Mouse (Mus musculus) embryonic facial prominence, embryonic 14.5 days (tissue): Measurements from ENCODE around the gene Scyl1. TPM values are rescaled to one million over a fixed set of nuclear protein-coding genes. Genes with fewer than 3 reads are reported as not detected.
A peak's percentile ranks its signal among the peaks of the same experiment; 100 is the strongest.

ENCODE experiments used
- ATAC-seq: fragments of 200-750 bp; cut with Nextera tagmentation; 2 replicates; pipeline ENCODE4 v1.8.0; 2017; ENCODE audit warnings: low read depth, moderate number of reproducible peaks, moderate TSS enrichment
- DNase-seq: peaks from one replicate; pipeline ENCODE4 v3.0.0-alpha.2; 2015; ENCODE audit warnings: low spot score
- H3K27ac ChIP-seq: fragments of 300-500 bp; sonication (generic); replicated peaks from 2 replicates; pipeline ENCODE4 v1.5.1; 2014; ENCODE audit warnings: low read depth, mild to moderate bottlenecking, low read length, moderate library complexity
- H3K27me3 ChIP-seq: fragments of 300-500 bp; sonication (generic); replicated peaks from 2 replicates; pipeline ENCODE4 v1.6.1; 2014; ENCODE audit warnings: low read length; ENCODE audit not compliant: control insufficient read depth, insufficient read depth
- H3K36me3 ChIP-seq: fragments of 300-500 bp; sonication (generic); 2 replicates; pipeline ENCODE4 v1.6.1; 2014; ENCODE audit warnings: low read length, mixed read lengths; ENCODE audit not compliant: control insufficient read depth, insufficient read depth
- H3K4me1 ChIP-seq: fragments of 300-500 bp; sonication (generic); 2 replicates; pipeline ENCODE4 v1.6.1; 2014; ENCODE audit warnings: antibody characterized with exemption, low read length; ENCODE audit not compliant: control insufficient read depth, insufficient read depth
- H3K4me2 ChIP-seq: fragments of 300-500 bp; sonication (generic); 2 replicates; pipeline ENCODE4 v1.6.1; 2014; ENCODE audit warnings: low read depth, mild to moderate bottlenecking, low read length, moderate library complexity, mixed read lengths
- H3K4me3 ChIP-seq: fragments of 300-500 bp; sonication (generic); 2 replicates; pipeline ENCODE4 v1.5.1; 2014; ENCODE audit warnings: low read depth, mild to moderate bottlenecking, low read length
- H3K9ac ChIP-seq: fragments of 300-500 bp; sonication (generic); 2 replicates; pipeline ENCODE4 v1.6.1; 2014; ENCODE audit warnings: low read depth, mild to moderate bottlenecking, low read length, moderate library complexity, mixed read lengths
- H3K9me3 ChIP-seq: fragments of 300-500 bp; sonication (generic); 2 replicates; pipeline ENCODE4 v1.6.1; 2016; ENCODE audit warnings: low read length; ENCODE audit not compliant: control insufficient read depth
- WGBS: fragments of 180-500 bp; shearing (Covaris S2); extraction: QIAGEN DNeasy Blood & Tissue Kit; methylation state at CpG from one replicate; pipeline ENCODE4 v1.1.7; 2014; 5-methylcytosine and 5-hydroxymethylcytosine counted together
- polyA plus RNA-seq: library from polyadenylated mRNA; unstranded; fragments of >200 nt; fragmentation: Nextera tagmentation; extraction: Ambion mirVana; gene quantifications from 2 replicates; pipeline ENCODE4 v1.2.1, GENCODE M21; 2014

The Scyl1 gene
- polyA plus RNA-seq, 1 experiment from 2014 or later = 79.8 TPM

- Histone ChIP-seq H3K27ac (no peak overlapping the region), H3K27me3 (peaks cover 41% of the 10 kb centered on the region), H3K36me3 (peaks cover 21% of the 10 kb centered on the region; the same call in 1 of the 2 replicates), H3K4me2 (no peak overlapping the region), H3K4me1 (peaks cover 28% of the 10 kb centered on the region), H3K9ac (no peak overlapping the region), H3K9me3 (no peaks in the 10 kb centered on the region), H3K4me3 (no peak overlapping the region)
- WGBS = 41% methylated on average over 12 of the region's 12 CpGs
- DNase-seq (no peak), ATAC-seq (no peak)
Measured at GRCm38 (mm10) chr19:5746907-5747363, 24.3 kb downstream of the Scyl1 start.

GRCm38 (mm10) chr19:5745756-5746710 is 25.2 kb downstream of the Scyl1 start:
- Histone ChIP-seq H3K27me3 (peaks cover 36% of the 10 kb centered on the region), H3K36me3 (peaks cover 13% of the 10 kb centered on the region; the same call in 1 of the 2 replicates), H3K4me1 (peaks cover 32% of the 10 kb centered on the region), H3K9me3 (no peaks in the 10 kb centered on the region), H3K4me2 (peak overlapping the region; percentile 53), H3K9ac (peak overlapping the region; percentile 48), H3K4me3 (peak overlapping the region; percentile 23), H3K27ac (no peak overlapping the region)
- ATAC-seq = no peak
- no peak for DNase-seq
- WGBS = 8% methylated on average over 20 of the region's 36 CpGs

GRCm38 (mm10) chr19:5743576-5743975 is 27.6 kb downstream of the Scyl1 start:
- DNase-seq (no peak), ATAC-seq (no peak)
- Histone ChIP-seq H3K4me2 (peak overlapping the region; percentile 91), H3K9me3 (no peaks in the 10 kb centered on the region), H3K4me1 (peaks cover 43% of the 10 kb centered on the region), H3K4me3 (peak overlapping the region; percentile 8; the same call in 1 of the 2 replicates), H3K27me3 (peaks cover 14% of the 10 kb centered on the region), H3K27ac (no peak overlapping the region), H3K9ac (0 out of 2 replicates have a peak overlapping the region, but pooled peaks have one; percentile 86), H3K36me3 (peaks cover 9% of the 10 kb centered on the region; the same call in 1 of the 2 replicates)
- 40% methylated on average over 5 of the region's 5 CpGs for WGBS

GRCm38 (mm10) chr19:5742241-5742641 is 29.0 kb downstream of the Scyl1 start:
- peak overlapping the region; percentile 96 for H3K27ac ChIP-seq
- 3% methylated on average over 24 of the region's 32 CpGs for WGBS
- peak overlapping the region; percentile 66 for H3K4me3 ChIP-seq
- peak overlapping the region; percentile 86 for H3K9ac ChIP-seq
- no peaks in the 10 kb centered on the region for H3K36me3 ChIP-seq
- no peaks in the 10 kb centered on the region for H3K9me3 ChIP-seq
- peak overlapping the region; percentile 91 for H3K4me2 ChIP-seq
- peaks cover 14% of the 10 kb centered on the region for H3K27me3 ChIP-seq
- ATAC-seq (peak; percentile 8), DNase-seq (no peak)
- peaks cover 43% of the 10 kb centered on the region for H3K4me1 ChIP-seq

GRCm38 (mm10) chr19:5741641-5742240 is 29.5 kb downstream of the Scyl1 start:
- peak overlapping the region; percentile 86 for H3K9ac ChIP-seq
- peaks cover 43% of the 10 kb centered on the region for H3K4me1 ChIP-seq
- peak; percentile 89 for ATAC-seq

GRCm38 (mm10) chr19:5740320-5741317 is 30.6 kb downstream of the Scyl1 start, which contains the start of gene Ltbp3:
Ltbp3 (plus strand) TSS chr19:5740904.
- no peaks in the 10 kb centered on the region for H3K9me3 ChIP-seq
- H3K36me3 ChIP-seq = no peaks in the 10 kb centered on the region
- peaks cover 36% of the 10 kb centered on the region for H3K4me1 ChIP-seq
- peak within 1 kb of the TSS; percentile 66 for H3K4me3 ChIP-seq
- peak within 1 kb of the TSS; percentile 91 for H3K4me2 ChIP-seq
- peak within 1 kb of the TSS; percentile 96 for H3K27ac ChIP-seq
- WGBS = 14% methylated on average over 11 of the region's 14 CpGs
- peaks cover 5% of the 10 kb centered on the region for H3K27me3 ChIP-seq
- H3K9ac ChIP-seq = peak within 1 kb of the TSS; percentile 86
- peak; percentile 70 for ATAC-seq
- DNase-seq = peak; percentile 86

More at GRCm38 (mm10) chr19:5741641-5742240, 29.5 kb downstream of the Scyl1 start:
- under 1% methylated on average over 28 of the region's 55 CpGs for WGBS
- peak overlapping the region; percentile 96 for H3K27ac ChIP-seq
- no peaks in the 10 kb centered on the region for H3K36me3 ChIP-seq
- H3K27me3 ChIP-seq = peaks cover 14% of the 10 kb centered on the region
- no peaks in the 10 kb centered on the region for H3K9me3 ChIP-seq
- peak overlapping the region; percentile 66 for H3K4me3 ChIP-seq
- peak; percentile 92 for DNase-seq
- H3K4me2 ChIP-seq = peak overlapping the region; percentile 91

GRCm38 (mm10) chr19:5739446-5739845 is 31.8 kb downstream of the Scyl1 start:
- Histone ChIP-seq H3K36me3 (no peaks in the 10 kb centered on the region), H3K27me3 (no peaks in the 10 kb centered on the region), H3K27ac (no peak overlapping the region), H3K4me3 (no peak overlapping the region), H3K4me1 (peaks cover 31% of the 10 kb centered on the region), H3K9me3 (no peaks in the 10 kb centered on the region), H3K4me2 (no peak overlapping the region), H3K9ac (no peak overlapping the region)
- DNase-seq (no peak), ATAC-seq (no peak)
- WGBS = 40% methylated on average over 2 of the region's 2 CpGs
